Mouse (Mus musculus): ENCODE results near the gene Gga3. TPM values are rescaled to one million over a fixed set of nuclear protein-coding genes. Genes with fewer than 3 reads are reported as not detected.

Gga3 gene
- polyA plus RNA-seq, 1 experiment from 2014 or later = 20.9 TPM

DNA sequence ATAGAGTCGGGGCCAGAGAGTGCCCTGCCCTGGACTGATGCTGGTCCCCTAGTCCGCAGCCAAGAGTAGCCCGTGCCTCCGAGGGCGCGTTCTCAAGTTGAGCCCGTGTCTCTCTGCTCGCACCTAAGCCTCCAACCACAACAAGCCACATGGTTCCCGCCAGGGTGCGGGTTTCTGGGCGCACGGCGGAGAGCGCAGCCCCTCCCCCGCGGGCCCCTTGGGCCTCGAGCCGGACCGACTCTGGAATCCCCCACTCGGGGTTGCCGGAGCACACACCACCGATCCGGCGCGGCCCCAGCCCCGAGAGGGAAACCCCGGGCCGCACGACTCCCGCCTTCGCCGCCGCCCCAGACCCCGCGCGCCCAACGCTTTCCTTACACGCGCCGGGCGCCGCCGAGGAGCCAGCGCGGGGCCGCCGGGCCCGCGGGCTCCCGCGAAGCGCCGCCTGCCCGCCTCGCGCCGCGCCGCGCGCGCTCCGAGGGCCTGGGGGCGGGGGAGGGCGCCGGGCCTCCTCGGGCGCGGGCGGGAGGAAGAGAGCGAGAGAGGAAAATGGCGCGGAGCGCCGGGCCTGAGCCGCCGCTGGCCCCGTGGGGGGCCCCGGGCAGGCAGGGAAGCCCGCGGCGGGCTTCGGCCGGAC, 68.3 kb downstream of the Gga3 start:
- no peaks in the 10 kb centered on the region for H3K9me3 ChIP-seq
- peak overlapping the region; percentile 98 for H3K9ac ChIP-seq
- H3K27ac ChIP-seq = peak overlapping the region; percentile 100
- peaks cover 24% of the 10 kb centered on the region for H3K4me1 ChIP-seq
- peaks cover 36% of the 10 kb centered on the region for H3K36me3 ChIP-seq
- H3K27me3 ChIP-seq = no peaks in the 10 kb centered on the region
- peak overlapping the region; percentile 82 for H3K4me2 ChIP-seq (replicated peaks)
- H3K4me3 ChIP-seq = peak overlapping the region; percentile 84
- ATAC-seq (ENCODE audit: low FRiP score, low read depth) = peak; percentile 75
- WGBS = under 1% methylated on average over 65 of the region's 84 CpGs

DNA sequence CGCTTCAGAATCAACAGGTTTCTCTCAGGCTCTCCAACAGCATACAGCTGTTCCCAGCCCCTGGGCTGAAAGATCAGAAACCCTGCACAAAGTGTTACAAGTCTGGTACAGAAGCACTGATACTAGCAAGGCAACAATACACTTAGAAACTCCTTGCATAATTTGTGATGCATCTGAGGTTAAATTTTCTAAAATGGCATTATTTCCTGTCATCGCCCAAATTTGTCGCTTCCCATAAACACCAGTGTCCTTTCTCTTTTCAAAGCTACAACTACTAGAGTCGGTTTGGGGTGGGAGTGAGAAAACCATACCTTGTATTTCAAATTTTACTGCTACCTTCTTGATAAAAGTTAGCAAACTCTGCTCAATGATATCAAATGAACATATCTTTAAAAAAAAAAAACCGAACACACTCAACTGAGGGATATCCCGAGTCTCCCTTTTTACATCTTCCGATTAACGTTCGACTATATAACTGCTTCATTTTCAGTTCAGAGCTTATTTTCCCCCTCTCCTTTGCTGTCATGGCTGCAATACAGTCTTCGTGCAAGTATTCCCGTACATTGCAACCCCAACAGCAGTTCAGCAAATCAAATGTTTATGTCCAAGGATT, 69.0 kb downstream of the Gga3 start:
- H3K4me3 ChIP-seq = peak overlapping the region; percentile 84
- ATAC-seq (ENCODE audit: low FRiP score, low read depth) = no peak
- H3K36me3 ChIP-seq = peaks cover 42% of the 10 kb centered on the region
- WGBS = 6% methylated on average over 11 of the region's 11 CpGs
- peaks cover 24% of the 10 kb centered on the region for H3K4me1 ChIP-seq
- peak overlapping the region; percentile 98 for H3K9ac ChIP-seq
- H3K27ac ChIP-seq = peak overlapping the region; percentile 100
- peak overlapping the region; percentile 82 for H3K4me2 ChIP-seq (replicated peaks)
- no peaks in the 10 kb centered on the region for H3K9me3 ChIP-seq
- H3K27me3 ChIP-seq = no peaks in the 10 kb centered on the region

Other genes starting within 250 kb of the Gga3 start
- 2.4 and 3.2 TPM in 2 replicates for gene Hid1, start 236.3 kb downstream of the Gga3 start, polyA plus RNA-seq (2015; fragmentation: Nextera tagmentation; extraction: Ambion mirVana)
- 11.3 and 11.4 TPM in 2 replicates for gene Cdr2l, start 222.1 kb downstream of the Gga3 start, polyA plus RNA-seq (2015; fragmentation: Nextera tagmentation; extraction: Ambion mirVana)
- 174 and 178 TPM in 2 replicates for gene Mrpl58, start 200.3 kb downstream of the Gga3 start, polyA plus RNA-seq (2015; fragmentation: Nextera tagmentation; extraction: Ambion mirVana)
- 942 TPM in 2 replicates for gene Atp5h, start 184.1 kb downstream of the Gga3 start, polyA plus RNA-seq (2015; fragmentation: Nextera tagmentation; extraction: Ambion mirVana)
- 16.1 and 17.4 TPM in 2 replicates for gene Kctd2, start 183.9 kb downstream of the Gga3 start, polyA plus RNA-seq (2015; fragmentation: Nextera tagmentation; extraction: Ambion mirVana)
- 0.08 TPM in 1 of 2 replicates, not detected in the other for gene Trim80, start 163.5 kb downstream of the Gga3 start, polyA plus RNA-seq (2015; fragmentation: Nextera tagmentation; extraction: Ambion mirVana)
- 0.15 and 0.19 TPM in 2 replicates for gene Slc16a5, start 141.6 kb downstream of the Gga3 start, polyA plus RNA-seq (2015; fragmentation: Nextera tagmentation; extraction: Ambion mirVana)
- 9.3 and 10.2 TPM in 2 replicates for gene Armc7, start 128.4 kb downstream of the Gga3 start, polyA plus RNA-seq (2015; fragmentation: Nextera tagmentation; extraction: Ambion mirVana)
- gene Nt5c, start 112.2 kb downstream of the Gga3 start, polyA plus RNA-seq (2015; fragmentation: Nextera tagmentation; extraction: Ambion mirVana) = 65.4 and 75.4 TPM in 2 replicates
- gene Jpt1, start 89.7 kb downstream of the Gga3 start, polyA plus RNA-seq (2015; fragmentation: Nextera tagmentation; extraction: Ambion mirVana) = 557 and 558 TPM in 2 replicates
- gene Sumo2, start 67.8 kb downstream of the Gga3 start, polyA plus RNA-seq (2015; fragmentation: Nextera tagmentation; extraction: Ambion mirVana) = 1,169 and 1,249 TPM in 2 replicates
- 184 and 186 TPM in 2 replicates for gene Nup85, start 39.6 kb downstream of the Gga3 start, polyA plus RNA-seq (2015; fragmentation: Nextera tagmentation; extraction: Ambion mirVana)
- 91.6 and 93.5 TPM in 2 replicates for gene Mrps7, start 126 bp downstream of the Gga3 start, polyA plus RNA-seq (2015; fragmentation: Nextera tagmentation; extraction: Ambion mirVana)
- 18.8 and 19.8 TPM in 2 replicates for gene Mif4gd, start 8.9 kb upstream of the Gga3 start, polyA plus RNA-seq (2015; fragmentation: Nextera tagmentation; extraction: Ambion mirVana)
- 28.5 and 30.2 TPM in 2 replicates for gene Slc25a19, start 24.2 kb upstream of the Gga3 start, polyA plus RNA-seq (2015; fragmentation: Nextera tagmentation; extraction: Ambion mirVana)
- gene Grb2, start 104.5 kb upstream of the Gga3 start, polyA plus RNA-seq (2015; fragmentation: Nextera tagmentation; extraction: Ambion mirVana) = 96.5 and 102 TPM in 2 replicates
- 22.7 and 31.9 TPM in 2 replicates for gene Tmem94, start 161.4 kb upstream of the Gga3 start, polyA plus RNA-seq (2015; fragmentation: Nextera tagmentation; extraction: Ambion mirVana)
- gene Caskin2, start 209.6 kb upstream of the Gga3 start, polyA plus RNA-seq (2015; fragmentation: Nextera tagmentation; extraction: Ambion mirVana) = 15.5 and 19.4 TPM in 2 replicates
- gene Tsen54, start 210.7 kb upstream of the Gga3 start, polyA plus RNA-seq (2015; fragmentation: Nextera tagmentation; extraction: Ambion mirVana) = 32.9 and 33.8 TPM in 2 replicates
- 4.8 and 6.0 TPM in 2 replicates for gene Llgl2, start 220.0 kb upstream of the Gga3 start, polyA plus RNA-seq (2015; fragmentation: Nextera tagmentation; extraction: Ambion mirVana)

All from limb, embryonic 13.5 days (tissue).